Mouse (Mus musculus) hindbrain, postnatal 0 days (tissue): ENCODE results near the gene Col26a1. TPM values are rescaled to one million over a fixed set of nuclear protein-coding genes. Genes with fewer than 3 reads are reported as not detected.

ENCODE experiments used
- ATAC-seq: fragments of 200-750 bp; cut with Nextera tagmentation; 2 replicates; pipeline ENCODE4 v1.8.0; 2017; ENCODE audit warnings: mild to moderate bottlenecking, moderate TSS enrichment, moderate library complexity
- DNase-seq: peaks from one replicate; pipeline ENCODE4 v3.0.0-alpha.2; 2015; ENCODE audit warnings: low spot score
- H3K27ac ChIP-seq: fragments of 300-500 bp; sonication (generic); 2 replicates; pipeline ENCODE4 v1.5.1; 2014; ENCODE audit warnings: mild to moderate bottlenecking
- H3K27me3 ChIP-seq: fragments of 300-500 bp; sonication (generic); 2 replicates; pipeline ENCODE4 v1.6.1; 2014; ENCODE audit warnings: low read length, mixed read lengths; ENCODE audit not compliant: insufficient read depth
- H3K36me3 ChIP-seq: fragments of 300-500 bp; sonication (generic); 2 replicates; pipeline ENCODE4 v1.6.1; 2014; ENCODE audit warnings: low read length, mixed read lengths; ENCODE audit not compliant: insufficient read depth
- H3K4me1 ChIP-seq: fragments of 300-500 bp; sonication (generic); 2 replicates; pipeline ENCODE4 v1.6.1; 2014; ENCODE audit warnings: antibody characterized with exemption, low read length, mixed read lengths; ENCODE audit not compliant: insufficient read depth
- H3K4me2 ChIP-seq: fragments of 300-500 bp; sonication (generic); 2 replicates; pipeline ENCODE4 v1.6.1; 2014; ENCODE audit warnings: low read depth, mild to moderate bottlenecking, low read length, moderate library complexity, mixed read lengths
- H3K4me3 ChIP-seq: fragments of 300-500 bp; sonication (generic); 2 replicates; pipeline ENCODE4 v1.5.1; 2014; ENCODE audit warnings: low read length
- H3K9ac ChIP-seq: fragments of 300-500 bp; sonication (generic); replicated peaks from 2 replicates; pipeline ENCODE4 v1.6.1; 2014; ENCODE audit warnings: mild to moderate bottlenecking, low read length, moderate library complexity, mixed read lengths
- H3K9me3 ChIP-seq: fragments of 300-500 bp; sonication (generic); 2 replicates; pipeline ENCODE4 v1.6.1; 2016; ENCODE audit warnings: low read length, mixed read lengths
- CTCF ChIP-seq: IDR thresholded peaks from 2 replicates; pipeline ENCODE4 v1.5.1; 2016; ENCODE audit warnings: antibody characterized with exemption, control low read depth, low read depth
- WGBS: fragments of 180-500 bp; shearing (Covaris S2); extraction: QIAGEN DNeasy Blood & Tissue Kit; methylation state at CpG from one replicate; pipeline ENCODE4 v1.1.7; 2014; 5-methylcytosine and 5-hydroxymethylcytosine counted together
- polyA plus RNA-seq: library from polyadenylated mRNA; unstranded; fragments of >200 nt; fragmentation: Nextera tagmentation; extraction: Ambion mirVana; gene quantifications from 2 replicates; pipeline ENCODE4 v1.2.1, GENCODE M21; 2015
- total RNA-seq: library from RNA; depleted of rRNA; stranded (reverse); fragments of >200 nt; gene quantifications from 2 replicates; pipeline ENCODE4 v1.2.3, GENCODE M21; 2014

Col26a1 gene
- total and polyA plus RNA-seq, 2 experiments from 2014 or later = 35.6 to 56.6 TPM

GRCm38 (mm10) chr5:136863961-136864674 lies 18.9 kb downstream of the Col26a1 start:
- Histone ChIP-seq H3K27ac (peak overlapping the region; percentile 60; the same call in 1 of the 2 replicates), H3K4me3 (no peak overlapping the region), H3K4me2 (no peak overlapping the region), H3K9ac (no peak overlapping the region), H3K27me3 (no peaks in the 10 kb centered on the region), H3K9me3 (no peaks in the 10 kb centered on the region), H3K4me1 (peaks cover 11% of the 10 kb centered on the region; the same call in 1 of the 2 replicates), H3K36me3 (no peaks in the 10 kb centered on the region)
- WGBS = 23% methylated on average over 14 of the region's 14 CpGs
- ATAC-seq = peak; percentile 80
- TF ChIP-seq CTCF = no peak
- DNase-seq = peak; percentile 65

GRCm38 (mm10) chr5:136863276-136863675 lies 19.7 kb downstream of the Col26a1 start:
- DNase-seq (no peak), ATAC-seq (no peak)
- no peaks in the 10 kb centered on the region for H3K27me3 ChIP-seq
- no peaks in the 10 kb centered on the region for H3K9me3 ChIP-seq
- TF ChIP-seq CTCF = no peak
- 54% methylated on average over 9 of the region's 9 CpGs for WGBS
- no peak overlapping the region for H3K4me3 ChIP-seq
- no peaks in the 10 kb centered on the region for H3K36me3 ChIP-seq
- no peak overlapping the region for H3K4me2 ChIP-seq
- no peak overlapping the region for H3K27ac ChIP-seq
- peaks cover 11% of the 10 kb centered on the region; the same call in 1 of the 2 replicates for H3K4me1 ChIP-seq
- H3K9ac ChIP-seq = no peak overlapping the region

- H3K9me3 ChIP-seq = no peaks in the 10 kb centered on the region
- no peaks in the 10 kb centered on the region for H3K27me3 ChIP-seq
- WGBS = 60% methylated on average over 4 of the region's 4 CpGs
- ATAC-seq (no peak), DNase-seq (no peak)
- no peak overlapping the region for H3K27ac ChIP-seq
- H3K4me2 ChIP-seq = no peak overlapping the region
- no peak overlapping the region for H3K4me3 ChIP-seq
- no peak for TF ChIP-seq CTCF
- peaks cover 11% of the 10 kb centered on the region; the same call in 1 of the 2 replicates for H3K4me1 ChIP-seq
- no peak overlapping the region for H3K9ac ChIP-seq
- H3K36me3 ChIP-seq = no peaks in the 10 kb centered on the region
Measured at GRCm38 (mm10) chr5:136862806-136863205, 20.2 kb downstream of the Col26a1 start.

GRCm38 (mm10) chr5:136861191-136861940 lies 21.6 kb downstream of the Col26a1 start:
- Histone ChIP-seq H3K4me1 (peaks cover 11% of the 10 kb centered on the region; the same call in 1 of the 2 replicates), H3K36me3 (no peaks in the 10 kb centered on the region), H3K4me2 (peak overlapping the region; percentile 35; the same call in 1 of the 2 replicates), H3K9me3 (no peaks in the 10 kb centered on the region), H3K27ac (no peak overlapping the region), H3K9ac (no peak overlapping the region), H3K4me3 (no peak overlapping the region), H3K27me3 (no peaks in the 10 kb centered on the region)
- no peak for ATAC-seq
- WGBS = 21% methylated on average over 20 of the region's 20 CpGs
- DNase-seq = no peak
- no peak for TF ChIP-seq CTCF

- DNase-seq = no peak
- Histone ChIP-seq H3K36me3 (no peaks in the 10 kb centered on the region), H3K27me3 (no peaks in the 10 kb centered on the region), H3K9me3 (no peaks in the 10 kb centered on the region), H3K4me3 (no peak overlapping the region), H3K27ac (no peak overlapping the region), H3K4me1 (no peaks in the 10 kb centered on the region), H3K4me2 (no peak overlapping the region), H3K9ac (no peak overlapping the region)
- 87% methylated on average over 6 of the region's 6 CpGs for WGBS
- no peak for TF ChIP-seq CTCF
- ATAC-seq = no peak
Measured at GRCm38 (mm10) chr5:136850716-136851115, 32.3 kb downstream of the Col26a1 start.

- DNase-seq = no peak
- no peak overlapping the region for H3K4me2 ChIP-seq
- no peak overlapping the region for H3K9ac ChIP-seq
- 78% methylated on average over 19 of the region's 19 CpGs for WGBS
- no peak for ATAC-seq
- H3K27me3 ChIP-seq = no peaks in the 10 kb centered on the region
- no peak overlapping the region for H3K27ac ChIP-seq
- no peaks in the 10 kb centered on the region for H3K36me3 ChIP-seq
- H3K4me1 ChIP-seq = no peaks in the 10 kb centered on the region
- H3K4me3 ChIP-seq = no peak overlapping the region
- no peaks in the 10 kb centered on the region for H3K9me3 ChIP-seq
- no peak for TF ChIP-seq CTCF
Measured at GRCm38 (mm10) chr5:136846385-136847264, 36.4 kb downstream of the Col26a1 start.
